Mouse (Mus musculus): Measurements from ENCODE around the gene Fsip1.

GRCm38 (mm10) chr2:118303456-118303855 is 46.7 kb upstream of the Fsip1 start:
- TF ChIP-seq CTCF (IDR thresholded peaks at IDR 0.05; ENCODE audit: low read depth), result no peak
- TF ChIP-seq EP300 (IDR thresholded peaks at IDR 0.05; ENCODE audit: low read depth), result no peak

All from heart, postnatal 0 days (tissue).